Mouse (Mus musculus) erythroblast, adult 5-6 weeks (primary cell): Measurements from ENCODE around the gene Iqsec1. TPM values are rescaled to one million over a fixed set of nuclear protein-coding genes. Genes with fewer than 3 reads are reported as not detected.

Source experiments
- ATAC-seq: replicated peaks from 2 replicates; pipeline ENCODE4 v1.8.0; 2016; ENCODE audit warnings: moderate number of reproducible peaks, mild to moderate bottlenecking, moderate TSS enrichment, inconsistent platforms; ENCODE audit not compliant: poor library complexity, low FRiP score, severe bottlenecking
- total RNA-seq, 2 experiments: library from RNA; stranded (forward) in 1 of 2; stranded (reverse) in 1 of 2; fragments of 150-400 nt in 1 of 2; fragments of 200-764, 138-1000 nt in 1 of 2; gene quantifications; 2 replicates each; pipeline versions ENCODE4 v1.2.3 to v1.2.4; 2015 to 2017; ENCODE audit warnings: low replicate concordance in 2 of 2

Gene Iqsec1
- 118 and 132 TPM in 2 replicates for total RNA-seq (2015; ENCODE audit: low replicate concordance)
- 65.5 and 104 TPM in 2 replicates for total RNA-seq (2017; ENCODE audit: low replicate concordance)

DNA sequence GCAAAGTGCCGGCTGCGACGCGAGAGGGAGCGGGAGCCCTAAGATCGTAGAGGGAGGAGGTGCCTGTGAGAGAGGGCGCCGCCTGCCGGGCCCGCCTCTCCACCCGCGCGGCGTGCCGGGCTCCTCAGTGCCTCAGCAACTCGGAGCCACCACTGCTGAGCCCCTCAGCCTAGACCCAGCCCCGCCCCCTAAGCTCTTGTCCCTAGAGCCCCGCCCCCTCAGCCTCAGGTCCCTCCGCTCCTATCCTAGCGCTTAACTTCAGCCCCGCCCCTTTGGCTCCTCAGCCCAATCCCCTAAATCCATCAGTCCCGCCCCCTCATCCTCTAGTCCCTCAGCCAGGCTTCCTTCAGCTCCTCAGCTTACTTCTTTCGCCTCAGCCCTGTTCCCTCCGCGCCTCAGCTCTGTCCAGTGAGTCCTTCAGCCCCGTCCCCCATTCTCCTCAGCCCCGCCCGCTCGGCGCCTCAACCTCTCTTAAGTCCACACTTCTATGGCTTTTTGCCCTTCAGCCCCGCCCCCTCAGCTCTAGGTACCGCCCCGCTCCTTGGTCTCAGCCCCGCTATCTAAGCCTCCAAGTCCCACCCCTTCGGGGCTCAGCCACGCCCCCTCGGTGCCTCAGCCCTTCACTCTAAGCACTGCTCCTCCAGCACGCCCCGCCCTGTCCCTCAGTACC lies at the start of gene Iqsec1:
Gene Iqsec1, minus strand, starts transcription at position 38 of the 670 bp plus-strand sequence.
- peak; percentile 91 for ATAC-seq

DNA sequence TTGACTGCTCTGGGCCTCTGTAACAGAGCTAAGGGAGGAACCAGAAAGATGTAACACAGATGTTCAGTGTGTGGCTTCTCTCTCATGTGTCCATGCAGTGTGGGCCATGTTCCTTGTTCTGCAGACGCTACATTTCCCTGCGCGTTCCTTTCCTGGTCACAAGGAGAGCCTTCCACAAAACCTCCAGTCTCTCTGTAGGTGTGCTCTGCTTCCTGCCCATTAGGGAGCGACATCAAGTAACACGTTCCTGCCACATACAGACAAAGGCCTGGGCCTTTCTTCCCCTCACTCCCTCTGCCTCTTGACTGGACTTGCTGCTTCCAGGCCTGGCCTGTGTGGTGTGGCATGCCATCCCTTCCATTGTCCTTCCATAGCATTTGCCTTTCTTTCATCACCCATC lies 39.8 kb upstream of the Iqsec1 start:
- ATAC-seq = no peak

DNA sequence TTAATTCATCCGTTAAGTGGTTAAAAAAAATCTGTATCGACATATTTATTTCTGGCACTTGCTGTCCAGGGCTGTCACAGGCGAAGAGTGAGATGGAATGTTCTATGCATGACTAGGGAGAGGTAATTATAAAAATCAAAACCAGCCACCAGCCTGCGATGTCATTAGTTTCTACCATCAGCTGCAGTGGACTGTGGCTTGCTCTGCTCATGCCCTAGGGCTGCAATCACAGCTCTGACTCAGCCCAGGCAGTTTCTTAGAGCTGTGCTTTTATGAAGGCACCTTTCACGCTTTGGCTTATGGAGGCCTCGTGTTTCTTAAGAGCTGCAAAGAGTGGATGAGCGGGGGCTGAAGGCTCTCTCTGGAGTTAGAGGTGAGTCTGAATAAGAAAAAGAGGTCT lies 32.3 kb upstream of the Iqsec1 start:
- ATAC-seq = no peak

DNA sequence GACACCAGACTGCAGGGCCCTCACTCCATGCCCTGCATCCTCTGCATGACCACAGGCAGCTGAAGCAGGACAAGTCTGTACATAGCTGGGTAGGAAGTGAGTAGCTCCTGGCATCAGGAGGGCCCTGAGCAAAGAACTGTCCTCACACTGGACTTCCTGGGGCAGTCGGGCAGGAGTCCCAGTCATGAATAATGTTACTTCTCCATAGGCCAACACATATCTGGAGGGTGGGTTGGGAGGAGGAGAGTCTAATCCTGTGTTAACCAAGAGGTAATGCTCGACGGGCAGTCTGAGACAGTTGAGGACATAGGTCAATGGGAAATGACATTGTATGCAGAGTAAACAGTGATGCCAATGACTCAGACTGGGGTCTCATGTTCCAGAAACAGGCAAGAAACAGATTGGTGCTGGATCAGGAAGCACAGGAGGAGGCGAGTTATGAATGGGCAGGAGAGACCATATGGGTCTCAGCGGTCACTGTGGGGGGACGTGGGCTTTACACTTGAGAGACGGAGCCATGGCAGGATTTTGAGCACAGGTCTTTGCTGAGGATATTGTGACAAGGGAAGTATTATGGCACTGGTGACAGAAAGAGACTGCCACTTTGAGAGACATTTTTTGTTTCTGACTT lies 28.2 kb upstream of the Iqsec1 start:
- ATAC-seq = no peak

DNA sequence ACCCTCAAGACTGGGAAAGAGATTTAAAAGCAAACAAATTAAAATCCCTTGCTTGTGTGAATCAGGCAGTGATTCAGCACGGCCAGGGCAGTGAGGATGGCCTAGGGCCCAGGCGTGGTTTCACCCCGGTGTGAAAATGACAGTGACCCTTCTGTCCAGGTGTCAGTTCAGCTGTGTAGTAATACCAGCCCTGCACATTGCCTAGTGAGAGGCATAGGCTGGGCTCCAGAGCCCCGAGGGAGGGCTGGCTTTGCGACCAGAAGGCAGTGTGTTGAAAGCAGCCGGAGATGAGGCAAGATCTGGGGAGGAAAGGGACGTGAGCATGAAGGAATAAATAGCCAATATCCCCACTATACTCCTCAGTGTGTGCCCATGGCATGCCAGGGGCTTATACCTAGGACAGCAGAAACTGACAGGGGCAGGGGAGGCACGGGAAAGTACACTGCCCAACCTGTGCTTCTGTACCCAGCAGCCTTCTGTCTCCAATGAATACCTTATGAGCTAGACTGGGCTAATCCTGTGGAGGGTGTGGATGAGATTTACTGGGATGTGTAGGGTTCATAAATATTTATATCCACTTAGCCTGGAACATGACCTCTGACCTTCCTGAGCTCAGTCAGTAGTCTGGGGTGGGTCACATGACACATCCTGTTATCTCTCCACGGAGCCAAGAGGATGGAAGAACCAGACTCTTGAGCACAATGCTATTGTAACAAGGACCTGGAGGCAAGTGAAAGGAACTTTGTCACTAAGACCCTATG lies 25.9 kb upstream of the Iqsec1 start:
- ATAC-seq = no peak

DNA sequence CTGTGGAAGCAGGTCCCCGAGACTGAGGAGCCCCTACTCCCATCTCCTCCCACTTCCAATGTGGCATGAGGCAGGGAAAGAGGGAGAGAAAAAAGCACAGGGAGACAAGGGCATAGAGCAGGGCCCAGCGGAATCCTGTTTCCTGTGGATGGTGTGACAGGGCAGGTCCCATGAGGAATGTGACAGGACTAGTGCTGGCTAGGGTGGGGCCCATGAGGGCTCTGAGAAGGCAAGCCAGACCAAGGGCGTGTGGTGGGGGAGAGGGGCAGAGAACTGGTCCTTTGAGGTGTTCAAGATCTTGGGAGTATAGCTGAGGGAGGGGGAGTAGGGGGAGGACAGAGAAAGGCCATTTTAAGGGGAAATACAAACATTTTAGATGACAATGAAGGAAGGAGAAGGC lies 24.0 kb upstream of the Iqsec1 start:
- no peak for ATAC-seq

DNA sequence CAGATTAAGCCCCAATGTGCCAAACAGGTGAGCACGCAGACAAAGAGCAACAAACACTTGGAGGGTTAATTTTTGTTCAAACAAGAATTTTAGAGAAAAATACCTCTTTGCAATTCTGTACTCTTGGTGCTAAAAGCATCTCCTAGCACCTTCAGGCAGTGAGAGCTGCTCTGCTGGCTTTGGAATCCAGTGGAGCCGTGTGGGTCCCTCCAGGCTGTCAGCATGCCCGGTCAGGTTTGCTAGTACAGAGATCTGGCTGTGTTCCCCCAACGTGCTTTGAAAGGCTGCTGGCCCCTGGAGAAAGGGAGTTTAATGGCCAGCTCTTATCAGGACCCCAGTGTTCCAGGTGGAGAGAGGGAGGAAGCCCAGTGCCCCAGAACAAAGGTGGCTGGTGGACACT lies 23.1 kb upstream of the Iqsec1 start:
- no peak for ATAC-seq

DNA sequence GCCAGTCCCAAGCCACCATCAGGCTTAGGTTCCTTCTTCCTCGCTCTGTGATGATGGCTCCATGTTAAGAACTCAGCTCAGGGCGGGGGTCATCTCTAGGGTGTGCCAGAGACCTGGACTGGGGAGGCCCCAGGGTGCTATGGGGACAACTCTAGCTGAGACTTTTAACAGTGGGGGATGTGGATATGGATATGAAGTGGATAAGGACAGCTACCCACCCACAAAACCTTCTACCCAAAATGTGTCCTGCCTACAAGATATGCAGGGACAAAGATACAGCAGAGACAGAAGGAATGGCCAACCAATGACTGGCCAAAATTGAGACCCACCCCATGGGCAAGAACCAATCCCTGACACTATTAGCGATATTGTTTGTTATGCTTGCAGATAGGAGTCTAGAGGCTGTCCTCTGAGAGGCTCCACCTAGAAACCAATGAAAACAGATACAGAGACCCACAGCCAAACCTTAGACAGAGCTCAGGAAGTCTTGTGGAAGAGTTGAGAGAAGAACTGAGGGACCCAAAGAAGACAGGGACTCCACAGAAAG lies 19.9 kb upstream of the Iqsec1 start:
- no peak for ATAC-seq

DNA sequence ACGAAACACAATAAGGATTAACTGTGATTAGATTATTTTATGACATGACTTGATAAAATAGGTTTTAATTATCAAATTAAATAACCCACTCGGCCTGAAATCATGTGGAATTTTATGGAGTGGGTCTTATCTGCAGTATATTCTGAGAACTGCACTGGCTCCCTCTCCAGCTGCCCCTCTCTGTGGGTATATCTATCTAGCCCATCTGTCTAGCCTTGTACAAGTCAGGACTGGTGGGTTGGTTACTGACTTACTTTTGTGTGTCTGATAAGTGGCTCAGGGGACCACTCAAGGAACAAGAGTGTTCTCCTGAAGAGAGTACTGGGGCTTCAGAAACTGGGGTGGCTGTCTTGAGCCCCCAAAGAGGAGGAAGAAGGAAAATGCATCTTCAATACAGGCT lies 18.7 kb upstream of the Iqsec1 start:
- no peak for ATAC-seq

DNA sequence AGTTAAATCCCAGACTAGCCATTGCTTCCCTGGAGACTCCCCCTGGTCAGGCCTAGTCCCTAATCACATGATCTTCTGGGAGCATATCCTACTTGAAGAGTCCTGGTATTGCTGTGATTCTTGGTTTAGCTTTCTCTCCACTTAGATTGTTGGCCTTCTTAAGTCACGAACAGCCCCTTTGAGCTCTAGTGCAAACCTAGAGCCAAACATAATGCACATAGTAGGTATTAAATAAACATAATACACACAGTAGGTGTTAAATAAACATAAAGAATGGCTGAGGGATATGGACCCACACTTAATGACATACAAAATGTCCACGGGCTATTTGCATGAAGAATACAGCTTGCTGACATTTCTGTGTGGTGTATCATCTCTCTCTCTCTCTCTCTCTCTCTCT lies 15.7 kb upstream of the Iqsec1 start:
- no peak for ATAC-seq

DNA sequence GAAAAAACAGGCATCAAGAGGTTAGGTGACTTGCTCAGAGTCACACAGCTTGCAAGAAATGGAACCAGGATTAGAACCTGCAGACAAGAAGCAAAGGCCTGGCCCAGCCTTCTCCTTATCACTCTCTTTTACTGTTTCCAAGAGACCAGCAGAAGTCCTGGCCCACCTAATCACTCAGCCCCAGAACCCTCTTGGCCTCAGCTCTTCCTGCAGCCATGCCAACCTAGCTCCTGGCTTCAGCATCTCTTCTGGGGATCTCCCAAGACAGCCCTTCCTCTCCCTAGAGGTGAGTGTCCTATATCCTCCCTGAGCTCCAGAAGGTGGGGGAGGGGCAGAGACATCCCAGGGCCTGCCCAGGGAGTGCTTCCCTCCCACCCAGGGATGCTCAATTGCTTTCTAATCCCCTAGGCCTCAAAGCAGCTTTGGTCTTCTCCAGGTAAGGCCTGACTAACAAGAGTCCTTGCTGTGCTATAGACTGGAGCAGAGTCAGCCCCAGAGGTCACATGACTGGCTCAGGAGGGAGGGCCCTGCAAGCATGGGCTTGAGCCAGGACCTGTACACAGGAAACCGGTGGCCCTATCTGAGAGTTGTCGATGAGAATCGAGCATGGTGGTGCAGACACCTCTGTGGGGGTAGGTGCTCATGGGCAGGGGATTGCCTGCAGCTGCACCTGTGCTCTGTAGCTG lies 15.0 kb upstream of the Iqsec1 start:
- 0 out of 2 replicates have a peak, but pooled peaks have one; percentile 17 for ATAC-seq

DNA sequence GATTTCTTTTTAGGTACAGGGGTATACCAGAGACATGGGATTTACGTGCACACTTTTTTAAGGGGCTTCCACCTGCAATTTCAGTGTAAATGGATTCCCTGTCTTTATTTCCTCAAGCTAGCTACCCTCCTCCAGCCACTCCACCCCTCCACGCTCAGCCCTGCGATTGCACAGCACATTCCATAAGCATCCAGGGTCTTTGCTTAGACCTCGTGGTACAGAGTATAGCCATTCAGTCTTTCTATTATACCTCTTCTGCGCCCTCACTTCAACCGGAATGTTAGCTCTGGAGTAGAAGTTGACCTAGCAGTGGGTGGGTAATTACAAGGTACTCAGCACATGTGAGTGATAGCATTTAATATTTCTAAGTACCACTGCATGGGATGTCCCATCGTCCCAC lies 13.1 kb upstream of the Iqsec1 start:
- ATAC-seq = no peak

DNA sequence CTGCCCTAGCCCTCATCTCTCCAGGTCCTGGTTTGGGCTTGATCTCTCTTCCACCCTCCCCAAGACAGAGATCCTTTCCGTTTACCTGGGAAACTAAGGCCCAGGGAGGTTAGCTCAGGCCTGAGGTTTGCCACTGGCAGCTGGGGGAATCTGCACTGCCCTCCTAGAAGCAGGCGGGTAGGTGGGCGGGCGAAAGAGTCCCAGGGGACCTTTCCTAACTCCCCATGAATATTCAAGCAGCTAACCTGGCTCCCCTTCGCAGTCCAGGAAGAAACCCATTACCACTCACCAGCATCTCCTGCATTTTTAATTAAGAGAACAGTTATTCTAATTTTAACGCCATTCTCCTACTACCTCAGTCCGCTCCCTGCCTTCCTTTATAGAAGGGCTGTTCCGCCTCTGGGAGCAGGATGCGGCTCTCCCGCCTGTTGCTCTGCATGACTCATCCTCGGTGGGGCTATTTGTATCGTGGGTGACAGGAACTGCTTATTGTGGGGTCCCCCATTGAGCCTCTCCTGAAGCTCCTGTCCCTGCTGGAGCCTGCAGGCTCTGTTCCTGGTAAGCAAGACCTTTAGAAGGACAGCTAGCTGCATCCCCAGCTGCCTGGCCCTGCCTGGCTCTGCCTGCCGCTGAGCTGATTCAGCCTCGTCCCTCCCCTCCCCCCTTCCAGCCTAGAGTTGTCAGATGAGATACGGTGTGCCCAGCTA lies 12.5 kb upstream of the Iqsec1 start:
- ATAC-seq = no peak

DNA sequence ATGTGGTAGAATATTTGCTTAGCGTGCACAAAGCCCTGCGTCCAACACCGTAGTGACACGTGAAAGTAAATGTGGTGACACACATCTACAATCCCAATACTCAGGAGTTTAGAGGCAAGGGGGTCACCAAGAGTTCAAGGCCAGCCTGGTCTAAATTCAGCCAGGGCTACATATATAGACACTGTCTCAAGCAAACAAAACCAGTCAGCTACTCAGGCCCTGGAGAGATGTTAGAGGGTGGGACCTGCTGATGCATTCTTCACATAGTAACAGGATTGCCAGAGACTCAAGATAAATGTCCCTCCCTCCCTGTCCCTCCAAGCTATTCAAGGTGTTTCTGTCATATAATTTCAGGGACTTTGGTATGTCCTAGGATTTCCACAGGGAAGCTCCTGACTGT lies 10.7 kb upstream of the Iqsec1 start:
- ATAC-seq = no peak

DNA sequence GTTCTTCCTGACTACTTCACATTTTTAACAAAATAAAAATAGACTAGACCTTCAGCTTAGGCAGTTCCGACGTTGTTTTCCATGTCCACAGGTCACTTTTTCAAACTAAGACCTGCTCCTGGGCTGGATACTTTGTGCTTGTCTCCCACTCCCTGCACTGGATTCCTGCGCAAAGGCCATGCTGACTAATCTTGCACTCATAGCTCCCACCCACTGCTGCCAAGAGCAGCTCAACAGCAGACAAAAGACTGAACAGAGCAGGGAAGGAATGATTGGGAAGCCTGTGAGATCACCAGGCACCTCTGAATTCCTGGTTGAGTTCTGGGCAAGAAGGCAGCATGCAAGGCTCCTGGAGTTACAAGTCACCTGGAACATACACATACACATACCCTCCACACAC lies 8.5 kb upstream of the Iqsec1 start:
- ATAC-seq = no peak

DNA sequence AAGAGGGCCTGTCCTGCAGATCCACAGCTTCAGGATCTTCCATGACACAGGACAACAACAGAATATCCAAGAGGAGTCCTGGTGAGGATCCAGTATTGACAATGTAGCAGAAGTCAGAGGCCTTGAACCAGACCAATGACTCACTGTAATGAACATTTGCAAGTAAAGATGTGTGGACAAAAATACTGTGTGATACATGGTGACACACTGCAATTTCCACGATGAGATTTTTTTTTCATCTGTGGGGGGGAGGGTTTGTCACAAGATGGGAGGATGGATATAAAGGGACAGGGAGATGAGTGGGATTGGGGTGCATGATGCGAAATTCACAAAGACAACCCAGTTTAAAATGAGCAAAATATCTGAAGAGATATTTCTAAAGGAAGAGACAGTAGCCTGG lies 7.7 kb upstream of the Iqsec1 start:
- ATAC-seq = no peak

DNA sequence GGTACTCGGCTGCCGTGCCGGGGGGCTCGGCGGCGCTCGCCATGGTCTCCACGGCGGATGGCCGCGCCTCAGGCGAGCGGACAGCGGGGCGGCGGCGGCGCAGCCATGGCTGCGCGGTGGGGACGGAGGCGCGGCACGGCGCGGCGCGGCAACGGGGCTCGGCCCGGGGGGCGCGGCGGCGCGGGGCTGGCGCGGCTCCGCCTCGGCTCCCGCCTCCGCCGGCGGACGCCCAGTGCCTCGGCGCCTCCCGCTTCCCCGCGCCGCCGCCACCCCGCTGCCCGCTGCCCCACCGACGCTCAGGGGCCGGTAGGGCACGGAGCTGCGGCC lies 223 bp downstream of the Iqsec1 start:
- no peak for ATAC-seq

DNA sequence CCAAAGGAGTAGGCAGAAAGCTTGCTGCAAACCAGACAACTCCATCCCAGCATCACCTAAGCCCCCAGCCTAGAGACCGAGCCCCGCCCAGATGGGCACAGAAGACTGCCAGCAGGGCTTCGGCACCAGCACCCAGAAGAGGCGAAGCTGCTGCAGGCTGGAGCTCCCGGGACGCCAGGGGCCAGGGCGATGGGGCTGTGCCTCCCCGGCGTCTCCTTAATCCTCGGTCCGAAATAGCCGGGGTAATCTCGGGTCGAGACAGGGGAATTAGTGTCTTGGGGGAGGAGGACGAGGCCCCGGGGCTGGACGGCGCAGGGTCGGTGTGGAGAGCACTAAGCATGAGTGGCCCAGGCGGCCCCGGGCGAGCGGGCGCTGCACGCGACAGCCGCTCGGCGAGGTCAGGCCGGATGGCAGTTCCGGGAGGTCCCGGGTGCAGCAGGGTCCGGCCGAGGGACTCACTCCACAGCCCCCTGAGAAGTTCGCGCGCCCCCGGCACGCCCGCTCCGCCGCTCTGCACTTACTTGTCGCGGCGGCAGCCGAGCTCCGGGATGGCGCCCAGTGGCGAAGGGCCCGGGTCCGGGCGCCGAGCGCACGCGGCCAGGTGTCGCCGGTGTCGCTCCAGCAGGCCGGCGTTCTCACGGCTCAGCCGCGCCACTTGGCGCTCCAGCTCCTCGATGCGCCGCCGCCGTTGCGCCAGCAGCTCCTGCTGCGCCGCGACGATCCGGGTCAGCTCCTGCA lies 755 bp downstream of the Iqsec1 start:
- ATAC-seq = no peak

DNA sequence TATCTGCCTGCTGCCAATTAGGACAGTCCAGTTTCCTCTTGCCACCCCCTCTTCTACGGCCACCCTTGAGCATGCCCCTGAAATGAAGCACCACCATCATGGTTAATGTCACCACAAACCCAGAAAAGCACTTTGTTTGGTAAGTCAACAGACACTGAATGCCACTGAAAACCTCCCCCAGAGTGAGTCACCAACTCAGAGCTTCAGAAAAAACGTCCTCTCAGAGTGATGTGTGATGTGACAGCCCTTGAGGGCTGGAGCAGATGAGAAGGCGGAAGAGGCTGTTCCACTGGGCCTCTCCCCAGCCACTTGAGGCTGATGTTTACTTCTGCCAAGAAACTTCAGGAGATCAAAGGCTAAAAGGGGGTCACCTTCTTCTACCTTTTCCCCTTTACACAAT lies 4.4 kb downstream of the Iqsec1 start:
- no peak for ATAC-seq
